In genomic region chr9:116270417-116270828, GRCm38 (mm10) we compare ENCODE assay signal across 9 mouse cellular contexts.
DNase-seq lines count a peak whose midpoint lies in the region; ATAC-seq lines count a peak whose summit lies in the region.
"Had no signal": no experiment of that assay in that cellular context is flagged by ENCODE, and none has a peak within 500 bp of the region (broad histone marks: within the 10 kb centered on the region; RNA-seq: fewer than 3 reads in every experiment).

No protein-coding gene starts in this region.

- no peaks in the 10 kb centered on the region for H3K4me1 ChIP-seq in embryonic facial prominence, embryonic 10.5 days
- peaks cover 8% of the 10 kb centered on the region for H3K4me1 ChIP-seq in heart, embryonic 10.5 days
- no peaks in the 10 kb centered on the region for H3K4me1 ChIP-seq in intestine, embryonic 15.5 days (replicated peaks)
- H3K4me1 ChIP-seq: midbrain, embryonic 12.5 days had no signal

- 81% methylated on average over 6 of the region's 6 CpGs for WGBS in embryonic facial prominence, embryonic 10.5 days
- WGBS in heart, embryonic 10.5 days: 74% methylated on average over 6 of the region's 6 CpGs
- WGBS in intestine, embryonic 15.5 days: 48% methylated on average over 6 of the region's 6 CpGs

- H3K27me3 ChIP-seq in embryonic facial prominence, embryonic 10.5 days (replicated peaks; ENCODE audit: low read depth, poor library complexity, severe bottlenecking): no peaks in the 10 kb centered on the region
- no peaks in the 10 kb centered on the region for H3K27me3 ChIP-seq in heart, embryonic 10.5 days (ENCODE audit: insufficient read depth, poor library complexity, severe bottlenecking)
- H3K27me3 ChIP-seq in intestine, embryonic 15.5 days (replicated peaks): no peaks in the 10 kb centered on the region
- H3K27me3 ChIP-seq: midbrain, embryonic 12.5 days had no signal

- H3K9me3 ChIP-seq in embryonic facial prominence, embryonic 10.5 days: no peaks in the 10 kb centered on the region
- H3K9me3 ChIP-seq in heart, embryonic 10.5 days: no peaks in the 10 kb centered on the region
- H3K9me3 ChIP-seq in intestine, embryonic 15.5 days: no peaks in the 10 kb centered on the region
- H3K9me3 ChIP-seq: midbrain, embryonic 12.5 days had no signal

- H3K4me2 ChIP-seq in intestine, embryonic 15.5 days (replicated peaks): no peak overlapping the region
- H3K4me2 ChIP-seq: midbrain, embryonic 12.5 days had no signal

- no peak for ATAC-seq in frontal cortex, adult (ENCODE audit: low TSS enrichment)
- ATAC-seq in intestine, embryonic 15.5 days: no peak
- ATAC-seq: forebrain, postnatal 0 days had no signal

- H3K27ac ChIP-seq in embryonic facial prominence, embryonic 10.5 days (replicated peaks): no peak overlapping the region
- H3K27ac ChIP-seq in heart, embryonic 10.5 days: no peak overlapping the region
- no peak overlapping the region for H3K27ac ChIP-seq in intestine, embryonic 15.5 days
- H3K27ac ChIP-seq: midbrain, embryonic 12.5 days had no signal

- no peak overlapping the region for H3K4me3 ChIP-seq in embryonic facial prominence, embryonic 10.5 days
- H3K4me3 ChIP-seq in heart, embryonic 10.5 days: no peak overlapping the region
- H3K4me3 ChIP-seq in intestine, embryonic 15.5 days (replicated peaks): no peak overlapping the region
- H3K4me3 ChIP-seq: midbrain, embryonic 12.5 days had no signal

- H3K9ac ChIP-seq in intestine, embryonic 15.5 days: no peak overlapping the region
- H3K9ac ChIP-seq: forebrain, postnatal 0 days; midbrain, embryonic 12.5 days had no signal

- no peaks in the 10 kb centered on the region for H3K36me3 ChIP-seq in embryonic facial prominence, embryonic 10.5 days (replicated peaks)
- H3K36me3 ChIP-seq in heart, embryonic 10.5 days: no peaks in the 10 kb centered on the region
- no peaks in the 10 kb centered on the region for H3K36me3 ChIP-seq in intestine, embryonic 15.5 days
- H3K36me3 ChIP-seq: midbrain, embryonic 12.5 days had no signal

- peak; percentile 37 for DNase-seq in T-cell, adult 2 months (ENCODE audit: low spot score)
- peak; percentile 23 for DNase-seq in embryonic facial prominence, embryonic 10.5 days (ENCODE audit: low spot score)
- peak; percentile 33 to 58 for DNase-seq in kidney, postnatal 36 days
- peak; percentile 52 for DNase-seq in mesoderm, embryonic 11.5 days (ENCODE audit: low read depth, low spot score)
- no peak for DNase-seq in heart, embryonic 10.5 days (ENCODE audit: low spot score)
- DNase-seq: forebrain, postnatal 0 days had no signal
